Mouse (Mus musculus): Measurements from ENCODE around the gene Asxl1. TPM values are rescaled to one million over a fixed set of nuclear protein-coding genes. Genes with fewer than 3 reads are reported as not detected.
A peak's percentile ranks its signal among the peaks of the same experiment; 100 is the strongest.

Gene Asxl1
- polyA plus RNA-seq, 1 experiment from 2014 or later: 12.2 TPM

DNA sequence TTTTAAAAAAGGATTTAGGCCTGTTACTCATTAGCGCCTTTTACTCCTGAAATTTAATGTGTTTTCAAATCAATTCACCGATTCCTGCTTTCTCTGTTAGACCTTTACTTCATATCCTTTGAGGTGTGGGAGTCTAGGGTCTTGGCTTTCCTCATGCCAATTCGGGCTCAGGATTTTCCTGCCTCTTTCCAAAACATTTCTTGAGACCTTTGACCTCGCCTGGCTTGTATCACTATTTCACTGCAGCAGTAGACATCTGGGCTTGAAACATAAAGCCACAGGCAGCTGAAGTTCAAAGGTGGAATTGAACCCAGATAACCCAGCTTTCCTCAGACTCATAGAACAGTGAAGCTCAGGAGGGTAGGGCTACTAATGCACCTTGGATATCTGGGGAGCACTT, 100.8 kb downstream of the Asxl1 start:
- ATAC-seq (replicated peaks; ENCODE audit: low FRiP score): no peak
- 7% methylated on average over 4 of the region's 4 CpGs for WGBS
- H3K4me3 ChIP-seq (replicated peaks): no peak overlapping the region
- H3K27me3 ChIP-seq: no peaks in the 10 kb centered on the region
- no peak overlapping the region for H3K9ac ChIP-seq
- no peaks in the 10 kb centered on the region for H3K36me3 ChIP-seq
- H3K9me3 ChIP-seq (replicated peaks): no peaks in the 10 kb centered on the region
- peak overlapping the region; percentile 97 for H3K4me2 ChIP-seq
- H3K4me1 ChIP-seq: peaks cover 37% of the 10 kb centered on the region
- no peak overlapping the region for H3K27ac ChIP-seq

DNA sequence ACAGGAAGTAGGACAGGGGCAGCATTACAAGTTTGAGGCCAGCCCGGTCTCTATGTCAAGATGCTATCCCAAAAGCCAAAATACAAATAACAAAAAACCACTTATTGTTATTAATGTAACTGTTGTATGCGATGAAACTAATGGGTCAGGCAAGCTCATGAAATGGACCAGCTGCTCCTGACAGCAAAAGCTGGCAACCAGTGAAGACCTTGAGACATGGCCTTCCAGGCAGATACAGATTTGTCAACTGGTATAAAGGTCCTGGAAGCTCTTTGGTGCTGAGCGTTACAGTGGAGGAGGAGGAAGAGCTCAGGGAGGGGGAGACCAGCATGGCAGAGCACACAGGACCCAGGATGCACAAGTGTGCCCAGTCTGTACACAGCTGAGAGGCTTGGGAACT, 102.1 kb downstream of the Asxl1 start:
- Histone ChIP-seq H3K27ac (no peak overlapping the region), H3K4me2 (no peak overlapping the region), H3K9ac (no peak overlapping the region), H3K4me1 (peaks cover 25% of the 10 kb centered on the region), H3K4me3 (replicated peaks) (no peak overlapping the region), H3K9me3 (replicated peaks) (no peaks in the 10 kb centered on the region), H3K27me3 (no peaks in the 10 kb centered on the region), H3K36me3 (no peaks in the 10 kb centered on the region)
- ATAC-seq (replicated peaks; ENCODE audit: low FRiP score): no peak
- 84% methylated on average over 3 of the region's 3 CpGs for WGBS

DNA sequence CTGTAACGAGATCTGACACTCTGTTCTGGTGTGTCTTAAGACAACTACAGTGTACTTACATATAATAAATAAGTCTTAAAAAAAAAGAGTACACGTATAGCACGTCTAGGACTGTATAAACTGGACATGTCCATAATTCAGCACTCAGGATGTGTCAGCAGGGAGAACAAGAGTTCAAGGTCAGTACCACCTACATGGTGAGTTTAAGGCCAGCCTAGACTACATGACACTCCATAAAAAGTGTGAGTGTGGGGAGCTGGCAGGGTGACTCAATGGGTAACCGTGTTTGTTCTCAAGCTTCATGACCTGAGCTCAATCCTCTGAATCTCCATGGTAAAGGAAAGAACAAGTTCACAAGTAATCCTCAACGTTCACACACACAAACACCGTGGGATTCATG, 102.9 kb downstream of the Asxl1 start:
- no peak overlapping the region for H3K4me2 ChIP-seq
- H3K4me1 ChIP-seq: peaks cover 17% of the 10 kb centered on the region
- WGBS: 78% methylated on average over 6 of the region's 6 CpGs
- H3K27me3 ChIP-seq: no peaks in the 10 kb centered on the region
- H3K36me3 ChIP-seq: no peaks in the 10 kb centered on the region
- no peak for ATAC-seq (replicated peaks; ENCODE audit: low FRiP score)
- H3K27ac ChIP-seq: no peak overlapping the region
- no peak overlapping the region for H3K9ac ChIP-seq
- no peaks in the 10 kb centered on the region for H3K9me3 ChIP-seq (replicated peaks)
- no peak overlapping the region for H3K4me3 ChIP-seq (replicated peaks)

Other genes starting within 250 kb of the Asxl1 start
- gene Hck, start 237.4 kb upstream of the Asxl1 start, polyA plus RNA-seq (2015; fragmentation: Nextera tagmentation; extraction: Ambion mirVana): 5.3 and 5.4 TPM in 2 replicates
- 90.9 and 93.2 TPM in 2 replicates for gene Tm9sf4, start 184.5 kb upstream of the Asxl1 start, polyA plus RNA-seq (2015; fragmentation: Nextera tagmentation; extraction: Ambion mirVana)
- gene Tspyl3, start 120.4 kb upstream of the Asxl1 start, polyA plus RNA-seq (2015; fragmentation: Nextera tagmentation; extraction: Ambion mirVana): 10.3 and 12.2 TPM in 2 replicates
- 15.4 and 16.0 TPM in 2 replicates for gene Plagl2, start 104.4 kb upstream of the Asxl1 start, polyA plus RNA-seq (2015; fragmentation: Nextera tagmentation; extraction: Ambion mirVana)
- gene Pofut1, start 104.3 kb upstream of the Asxl1 start, polyA plus RNA-seq (2015; fragmentation: Nextera tagmentation; extraction: Ambion mirVana): 6.4 and 7.0 TPM in 2 replicates
- 8.1 and 9.0 TPM in 2 replicates for gene Kif3b, start 54.4 kb upstream of the Asxl1 start, polyA plus RNA-seq (2015; fragmentation: Nextera tagmentation; extraction: Ambion mirVana)
- not detected in 2 replicates for gene 4930404H24Rik, start 147.0 kb downstream of the Asxl1 start, polyA plus RNA-seq (2015; fragmentation: Nextera tagmentation; extraction: Ambion mirVana)
- gene Nol4l, start 184.1 kb downstream of the Asxl1 start, polyA plus RNA-seq (2015; fragmentation: Nextera tagmentation; extraction: Ambion mirVana): 13.7 and 14.2 TPM in 2 replicates

Data from kidney, embryonic 15.5 days (tissue).